Mouse (Mus musculus): ENCODE measurements around the gene Dcaf5. TPM values are rescaled to one million over a fixed set of nuclear protein-coding genes. Genes with fewer than 3 reads are reported as not detected.

Dcaf5 gene
- polyA plus RNA-seq, 1 experiment from 2014 or later = 12.7 TPM

DNA sequence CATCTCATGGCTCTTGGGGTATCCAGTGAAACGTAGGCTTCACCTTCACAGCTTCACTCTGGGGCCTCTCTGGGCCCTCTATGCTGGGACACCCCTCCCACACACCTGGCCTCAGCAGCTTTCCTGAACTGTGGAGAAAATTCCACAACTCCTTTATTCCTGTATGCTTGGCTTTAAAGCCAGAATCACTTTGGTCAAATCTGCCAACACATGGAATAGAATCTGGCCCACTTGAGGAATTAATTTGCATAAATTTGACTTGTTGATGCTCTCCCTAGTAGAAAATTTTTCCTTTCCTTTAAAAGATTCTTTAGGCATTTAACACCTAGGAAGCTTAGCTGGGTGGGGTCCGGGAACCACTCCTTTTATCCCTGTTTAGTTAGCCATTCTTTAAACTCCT is 21.3 kb downstream of the Dcaf5 start:
- no peak overlapping the region for H3K9ac ChIP-seq (replicated peaks; ENCODE audit: low read length)
- peaks cover 19% of the 10 kb centered on the region; the same call in 1 of the 2 replicates for H3K9me3 ChIP-seq (ENCODE audit: low read length)
- no peaks in the 10 kb centered on the region for H3K27me3 ChIP-seq (ENCODE audit: insufficient read depth, low read length)
- no peak overlapping the region for H3K27ac ChIP-seq (ENCODE audit: low read length)
- no peak overlapping the region for H3K4me2 ChIP-seq (replicated peaks; ENCODE audit: low read depth, low read length)
- 89% methylated on average over 2 of the region's 2 CpGs for WGBS
- ATAC-seq (ENCODE audit: low FRiP score, low TSS enrichment) = no peak
- no peak overlapping the region for H3K4me3 ChIP-seq (ENCODE audit: low read length)
- no peaks in the 10 kb centered on the region for H3K4me1 ChIP-seq (ENCODE audit: insufficient read depth, low read length)
- peaks cover 36% of the 10 kb centered on the region for H3K36me3 ChIP-seq (ENCODE audit: insufficient read depth, low read length)

DNA sequence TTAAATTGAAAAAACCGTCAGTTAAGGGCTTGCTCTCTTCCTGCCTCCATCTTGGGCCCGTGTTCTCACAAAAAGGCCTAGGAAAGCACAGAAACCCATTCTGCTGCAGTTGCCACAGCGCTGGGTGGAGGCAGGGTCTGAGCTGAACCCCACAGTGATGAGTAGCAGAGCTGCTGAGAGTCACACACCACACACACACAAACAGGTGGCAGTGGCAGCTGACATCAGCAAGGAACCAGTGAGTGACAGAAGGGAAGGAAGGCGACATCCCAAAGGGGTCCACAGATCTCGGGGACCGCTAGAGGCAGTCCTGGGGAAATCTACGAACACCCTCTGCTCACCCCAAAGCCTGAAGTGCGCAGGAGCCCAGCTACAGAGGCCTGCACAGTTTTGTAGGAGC is 25.5 kb downstream of the Dcaf5 start:
- no peaks in the 10 kb centered on the region for H3K27me3 ChIP-seq (ENCODE audit: insufficient read depth, low read length)
- no peaks in the 10 kb centered on the region for H3K4me1 ChIP-seq (ENCODE audit: insufficient read depth, low read length)
- H3K4me3 ChIP-seq (ENCODE audit: low read length) = no peak overlapping the region
- peaks cover 12% of the 10 kb centered on the region; the same call in 1 of the 2 replicates for H3K9me3 ChIP-seq (ENCODE audit: low read length)
- no peak overlapping the region for H3K27ac ChIP-seq (ENCODE audit: low read length)
- 93% methylated on average over 8 of the region's 8 CpGs for WGBS
- peaks cover 30% of the 10 kb centered on the region for H3K36me3 ChIP-seq (ENCODE audit: insufficient read depth, low read length)
- no peak overlapping the region for H3K4me2 ChIP-seq (replicated peaks; ENCODE audit: low read depth, low read length)
- ATAC-seq (ENCODE audit: low FRiP score, low TSS enrichment) = no peak
- no peak overlapping the region for H3K9ac ChIP-seq (replicated peaks; ENCODE audit: low read length)

DNA sequence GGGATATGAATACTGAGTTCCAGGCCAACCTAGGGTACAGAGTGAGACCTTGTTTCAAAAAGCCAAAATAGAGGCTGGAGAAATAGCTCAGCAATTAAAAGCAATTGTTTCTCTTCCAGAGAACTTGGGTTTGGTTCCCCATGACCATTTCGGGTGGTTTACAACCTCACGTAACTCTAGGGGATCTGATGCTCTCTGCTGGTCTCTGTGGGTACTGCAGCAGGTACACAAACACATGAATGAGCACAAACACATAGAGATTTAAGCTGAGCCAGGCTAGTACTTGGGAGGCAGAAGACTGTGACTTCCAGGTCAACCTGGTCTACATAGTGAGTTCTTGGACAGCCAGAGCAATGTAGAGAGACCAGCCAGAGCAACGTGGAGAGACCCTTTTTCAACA is 28.6 kb downstream of the Dcaf5 start:
- Histone ChIP-seq H3K36me3 (ENCODE audit: insufficient read depth, low read length) (peaks cover 20% of the 10 kb centered on the region), H3K4me3 (ENCODE audit: low read length) (no peak overlapping the region), H3K4me2 (replicated peaks; ENCODE audit: low read depth, low read length) (no peak overlapping the region), H3K4me1 (ENCODE audit: insufficient read depth, low read length) (no peaks in the 10 kb centered on the region), H3K9ac (replicated peaks; ENCODE audit: low read length) (no peak overlapping the region), H3K9me3 (ENCODE audit: low read length) (no peaks in the 10 kb centered on the region), H3K27me3 (ENCODE audit: insufficient read depth, low read length) (no peaks in the 10 kb centered on the region), H3K27ac (ENCODE audit: low read length) (no peak overlapping the region)
- WGBS = 58% methylated on average over 3 of the region's 3 CpGs
- no peak for ATAC-seq (ENCODE audit: low FRiP score, low TSS enrichment)

DNA sequence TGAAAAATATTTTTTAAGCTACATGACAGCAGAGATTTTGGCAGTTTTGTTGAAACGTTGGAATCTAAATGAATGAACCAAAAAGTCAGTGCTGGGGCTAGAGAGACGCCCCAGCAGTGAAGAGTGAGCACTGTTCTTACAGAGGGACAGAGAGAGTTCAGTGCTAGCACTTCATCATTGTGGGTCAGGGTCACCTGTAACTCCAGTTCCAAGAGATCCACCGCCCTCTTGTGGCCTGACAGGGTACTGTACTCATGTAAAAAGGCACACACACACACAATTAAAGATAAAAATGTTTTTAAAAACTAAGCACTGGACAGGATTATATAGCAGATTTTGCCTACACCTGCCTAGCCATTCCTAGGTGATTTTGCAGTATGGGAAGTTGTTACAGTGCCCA is 29.8 kb downstream of the Dcaf5 start:
- Histone ChIP-seq H3K9me3 (ENCODE audit: low read length) (peaks cover 6% of the 10 kb centered on the region), H3K27me3 (ENCODE audit: insufficient read depth, low read length) (no peaks in the 10 kb centered on the region), H3K36me3 (ENCODE audit: insufficient read depth, low read length) (peaks cover 23% of the 10 kb centered on the region), H3K4me1 (ENCODE audit: insufficient read depth, low read length) (no peaks in the 10 kb centered on the region), H3K4me3 (ENCODE audit: low read length) (no peak overlapping the region), H3K9ac (replicated peaks; ENCODE audit: low read length) (no peak overlapping the region), H3K4me2 (replicated peaks; ENCODE audit: low read depth, low read length) (no peak overlapping the region), H3K27ac (ENCODE audit: low read length) (no peak overlapping the region)
- ATAC-seq (ENCODE audit: low FRiP score, low TSS enrichment) = no peak
- WGBS = 43% methylated on average over 3 of the region's 3 CpGs

DNA sequence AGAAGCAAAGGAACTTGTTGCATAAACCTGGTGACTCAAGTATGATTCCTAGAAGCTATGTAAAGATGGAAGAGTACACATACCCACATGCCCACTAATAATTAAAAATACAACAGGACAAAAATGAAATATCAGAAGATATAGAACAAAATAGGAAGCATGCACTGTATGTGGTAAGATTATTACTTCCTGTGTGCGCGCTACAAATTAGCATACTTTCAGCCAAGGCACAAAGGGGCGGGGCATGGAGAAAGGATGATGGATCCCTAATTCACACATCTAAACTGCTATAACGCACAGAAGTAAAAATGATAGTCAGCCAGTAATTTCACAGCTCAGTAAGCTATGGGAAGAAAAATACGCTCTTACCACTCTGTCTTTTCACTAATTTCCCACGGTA is 32.3 kb downstream of the Dcaf5 start:
- no peak overlapping the region for H3K9ac ChIP-seq (replicated peaks; ENCODE audit: low read length)
- 93% methylated on average over 6 of the region's 6 CpGs for WGBS
- ATAC-seq (ENCODE audit: low FRiP score, low TSS enrichment) = no peak
- no peaks in the 10 kb centered on the region for H3K4me1 ChIP-seq (ENCODE audit: insufficient read depth, low read length)
- H3K36me3 ChIP-seq (ENCODE audit: insufficient read depth, low read length) = peaks cover 21% of the 10 kb centered on the region
- H3K27ac ChIP-seq (ENCODE audit: low read length) = no peak overlapping the region
- no peaks in the 10 kb centered on the region for H3K27me3 ChIP-seq (ENCODE audit: insufficient read depth, low read length)
- no peak overlapping the region for H3K4me3 ChIP-seq (ENCODE audit: low read length)
- no peak overlapping the region for H3K4me2 ChIP-seq (replicated peaks; ENCODE audit: low read depth, low read length)
- peaks cover 6% of the 10 kb centered on the region for H3K9me3 ChIP-seq (ENCODE audit: low read length)

DNA sequence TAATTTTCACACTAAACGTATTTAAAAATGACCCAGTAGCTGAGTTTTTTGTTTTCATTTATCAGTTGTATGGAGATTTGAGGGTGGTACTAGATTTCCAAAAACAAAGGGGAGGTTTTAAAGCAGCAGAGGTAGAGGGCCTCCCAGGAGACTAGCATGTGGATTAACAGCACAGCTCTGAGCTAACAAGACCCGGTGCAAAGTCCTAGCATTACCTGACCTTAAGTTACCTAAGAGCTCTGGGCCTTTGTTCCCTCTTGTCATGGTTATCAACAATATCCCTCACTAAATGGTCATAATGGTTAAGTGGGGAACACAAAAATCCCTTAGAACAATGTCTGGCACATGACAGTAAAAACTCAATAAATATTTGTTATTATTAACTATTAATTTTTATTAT is 37.3 kb downstream of the Dcaf5 start:
- WGBS = 90% methylated on average over 2 of the region's 2 CpGs
- Histone ChIP-seq H3K36me3 (ENCODE audit: insufficient read depth, low read length) (peaks cover 50% of the 10 kb centered on the region), H3K4me2 (replicated peaks; ENCODE audit: low read depth, low read length) (no peak overlapping the region), H3K9me3 (ENCODE audit: low read length) (peaks cover 6% of the 10 kb centered on the region), H3K27ac (ENCODE audit: low read length) (no peak overlapping the region), H3K9ac (replicated peaks; ENCODE audit: low read length) (no peak overlapping the region), H3K27me3 (ENCODE audit: insufficient read depth, low read length) (no peaks in the 10 kb centered on the region), H3K4me1 (ENCODE audit: insufficient read depth, low read length) (no peaks in the 10 kb centered on the region), H3K4me3 (ENCODE audit: low read length) (no peak overlapping the region)
- ATAC-seq (ENCODE audit: low FRiP score, low TSS enrichment) = no peak

DNA sequence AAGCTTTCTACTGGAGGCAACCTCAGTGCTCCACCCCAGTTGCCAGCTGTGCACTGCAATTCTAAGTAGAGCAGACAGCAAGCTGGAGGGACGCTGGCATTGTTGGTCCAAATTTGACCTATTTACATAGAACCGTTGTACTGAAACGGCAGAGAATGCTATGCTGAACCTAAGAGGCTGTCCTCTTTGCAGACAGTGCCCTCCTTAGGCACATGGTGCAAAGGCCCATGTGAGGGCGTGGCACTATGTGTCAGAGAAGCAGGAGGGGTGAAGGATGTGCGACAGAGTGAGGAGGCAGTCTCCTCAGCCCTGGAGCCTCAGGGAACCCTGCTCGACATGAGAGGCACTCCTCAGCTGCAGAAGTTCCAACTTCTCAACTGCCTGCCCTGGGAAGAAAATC is 40.0 kb downstream of the Dcaf5 start:
- no peaks in the 10 kb centered on the region for H3K4me1 ChIP-seq (ENCODE audit: insufficient read depth, low read length)
- H3K4me2 ChIP-seq (replicated peaks; ENCODE audit: low read depth, low read length) = no peak overlapping the region
- no peak overlapping the region for H3K4me3 ChIP-seq (ENCODE audit: low read length)
- no peaks in the 10 kb centered on the region for H3K27me3 ChIP-seq (ENCODE audit: insufficient read depth, low read length)
- no peak for ATAC-seq (ENCODE audit: low FRiP score, low TSS enrichment)
- no peak overlapping the region for H3K27ac ChIP-seq (ENCODE audit: low read length)
- H3K9ac ChIP-seq (replicated peaks; ENCODE audit: low read length) = no peak overlapping the region
- H3K36me3 ChIP-seq (ENCODE audit: insufficient read depth, low read length) = peaks cover 36% of the 10 kb centered on the region
- no peaks in the 10 kb centered on the region for H3K9me3 ChIP-seq (ENCODE audit: low read length)
- 56% methylated on average over 6 of the region's 6 CpGs for WGBS

DNA sequence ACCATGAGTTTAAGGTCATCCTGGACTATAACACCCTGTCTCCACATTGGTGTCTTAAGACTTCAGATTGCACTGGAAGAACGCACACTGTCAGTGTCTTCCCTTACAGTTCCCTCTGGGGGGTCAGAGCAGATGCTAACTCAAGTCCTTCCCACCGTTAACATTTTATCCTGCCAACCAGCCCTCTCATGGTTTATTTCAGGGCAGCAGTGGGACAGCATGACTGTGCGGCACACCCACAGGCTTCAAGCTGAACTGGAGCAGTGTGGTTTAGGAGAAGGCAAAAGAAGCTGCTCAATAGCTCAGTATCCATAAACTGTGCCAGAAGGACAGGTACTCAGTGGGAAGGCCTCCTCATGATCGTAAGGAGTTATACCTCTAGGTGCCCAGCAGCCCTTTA is 41.1 kb downstream of the Dcaf5 start:
- no peak overlapping the region for H3K9ac ChIP-seq (replicated peaks; ENCODE audit: low read length)
- WGBS = 89% methylated on average over 4 of the region's 4 CpGs
- H3K36me3 ChIP-seq (ENCODE audit: insufficient read depth, low read length) = peaks cover 40% of the 10 kb centered on the region
- H3K27me3 ChIP-seq (ENCODE audit: insufficient read depth, low read length) = no peaks in the 10 kb centered on the region
- H3K9me3 ChIP-seq (ENCODE audit: low read length) = no peaks in the 10 kb centered on the region
- H3K4me2 ChIP-seq (replicated peaks; ENCODE audit: low read depth, low read length) = no peak overlapping the region
- no peak overlapping the region for H3K27ac ChIP-seq (ENCODE audit: low read length)
- no peak for ATAC-seq (ENCODE audit: low FRiP score, low TSS enrichment)
- no peaks in the 10 kb centered on the region for H3K4me1 ChIP-seq (ENCODE audit: insufficient read depth, low read length)
- no peak overlapping the region for H3K4me3 ChIP-seq (ENCODE audit: low read length)

DNA sequence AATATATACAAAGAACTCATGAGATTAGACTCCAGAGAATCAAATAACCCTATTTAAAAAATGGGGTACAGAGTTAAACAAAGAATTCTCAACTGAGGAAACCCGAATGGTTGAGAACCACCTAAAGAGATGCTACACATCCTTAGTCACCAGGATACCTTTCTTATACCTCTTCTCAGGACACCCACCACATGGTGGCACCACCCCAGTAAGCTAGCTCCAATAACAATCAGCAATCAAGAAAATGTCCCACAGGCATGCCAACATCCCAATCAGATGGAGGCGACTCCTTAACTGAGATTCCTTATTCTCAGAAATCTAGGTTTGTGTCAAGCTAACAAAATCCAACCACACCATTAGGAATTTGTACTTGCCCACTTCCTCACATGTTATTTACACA is 42.4 kb downstream of the Dcaf5 start:
- peaks cover 45% of the 10 kb centered on the region for H3K36me3 ChIP-seq (ENCODE audit: insufficient read depth, low read length)
- H3K4me2 ChIP-seq (replicated peaks; ENCODE audit: low read depth, low read length) = no peak overlapping the region
- no peaks in the 10 kb centered on the region for H3K4me1 ChIP-seq (ENCODE audit: insufficient read depth, low read length)
- 90% methylated on average over 2 of the region's 2 CpGs for WGBS
- no peaks in the 10 kb centered on the region for H3K9me3 ChIP-seq (ENCODE audit: low read length)
- H3K27me3 ChIP-seq (ENCODE audit: insufficient read depth, low read length) = no peaks in the 10 kb centered on the region
- H3K9ac ChIP-seq (replicated peaks; ENCODE audit: low read length) = no peak overlapping the region
- no peak overlapping the region for H3K4me3 ChIP-seq (ENCODE audit: low read length)
- H3K27ac ChIP-seq (ENCODE audit: low read length) = no peak overlapping the region
- ATAC-seq (ENCODE audit: low FRiP score, low TSS enrichment) = no peak

DNA sequence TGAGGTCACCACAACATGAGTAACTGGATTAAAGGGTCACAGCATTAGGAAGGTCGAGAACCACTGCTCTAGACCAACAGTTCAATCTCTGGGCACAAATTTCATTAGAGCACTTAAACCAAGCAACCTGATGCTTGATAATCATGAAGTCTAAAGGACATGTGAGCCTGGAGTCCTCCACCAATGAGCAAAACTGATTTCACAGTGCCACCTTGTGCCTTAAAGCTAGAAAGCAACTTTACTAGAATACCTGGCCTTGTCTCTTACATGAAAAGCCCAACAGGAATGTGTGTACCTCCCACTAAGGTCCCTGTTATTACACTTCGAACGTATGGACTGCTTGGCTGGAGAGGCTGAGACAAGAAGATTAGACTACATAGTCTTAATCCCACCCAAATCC is 47.0 kb downstream of the Dcaf5 start:
- no peaks in the 10 kb centered on the region for H3K27me3 ChIP-seq (ENCODE audit: insufficient read depth, low read length)
- no peak overlapping the region for H3K4me2 ChIP-seq (replicated peaks; ENCODE audit: low read depth, low read length)
- H3K9me3 ChIP-seq (ENCODE audit: low read length) = no peaks in the 10 kb centered on the region
- peaks cover 13% of the 10 kb centered on the region; the same call in 1 of the 2 replicates for H3K36me3 ChIP-seq (ENCODE audit: insufficient read depth, low read length)
- no peak overlapping the region for H3K27ac ChIP-seq (ENCODE audit: low read length)
- ATAC-seq (ENCODE audit: low FRiP score, low TSS enrichment) = no peak
- no peak overlapping the region for H3K4me3 ChIP-seq (ENCODE audit: low read length)
- no peaks in the 10 kb centered on the region for H3K4me1 ChIP-seq (ENCODE audit: insufficient read depth, low read length)
- WGBS = 47% methylated on average over 3 of the region's 3 CpGs
- H3K9ac ChIP-seq (replicated peaks; ENCODE audit: low read length) = no peak overlapping the region

DNA sequence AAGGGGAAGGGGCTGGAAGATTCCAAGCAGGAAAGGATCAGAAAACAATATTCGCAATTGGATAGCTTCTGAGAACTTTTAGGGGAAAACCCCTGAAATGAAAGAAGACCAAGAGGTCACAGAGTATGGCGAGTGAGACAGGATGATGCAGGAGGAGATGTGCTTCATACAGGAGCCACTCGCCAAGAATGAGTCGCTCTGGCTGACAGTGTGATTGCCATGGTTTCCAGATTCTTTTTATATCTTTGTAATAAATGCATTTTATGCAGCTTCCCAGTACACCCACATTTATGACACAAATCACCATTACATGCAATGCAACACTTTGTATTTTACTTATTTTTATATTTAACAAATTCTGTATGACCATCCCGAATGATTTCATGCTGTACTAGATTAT is 49.1 kb downstream of the Dcaf5 start:
- Histone ChIP-seq H3K36me3 (ENCODE audit: insufficient read depth, low read length) (0 out of 2 replicates have a peak, but pooled peaks cover 12% of the 10 kb centered on the region), H3K9me3 (ENCODE audit: low read length) (no peaks in the 10 kb centered on the region), H3K4me3 (ENCODE audit: low read length) (no peak overlapping the region), H3K4me1 (ENCODE audit: insufficient read depth, low read length) (0 out of 2 replicates have a peak, but pooled peaks cover 9% of the 10 kb centered on the region), H3K4me2 (replicated peaks; ENCODE audit: low read depth, low read length) (no peak overlapping the region), H3K27me3 (ENCODE audit: insufficient read depth, low read length) (no peaks in the 10 kb centered on the region), H3K9ac (replicated peaks; ENCODE audit: low read length) (no peak overlapping the region), H3K27ac (ENCODE audit: low read length) (no peak overlapping the region)
- WGBS = 84% methylated on average over 5 of the region's 5 CpGs
- no peak for ATAC-seq (ENCODE audit: low FRiP score, low TSS enrichment)

All from kidney, embryonic 16.5 days (tissue).